Mouse (Mus musculus) heart, embryonic 10.5 days (tissue): ENCODE measurements around the gene Oprl1. TPM values are rescaled to one million over a fixed set of nuclear protein-coding genes. Genes with fewer than 3 reads are reported as not detected.
A peak's percentile ranks its signal among the peaks of the same experiment; 100 is the strongest.

Source experiments
- DNase-seq: peaks from one replicate; pipeline ENCODE4 v3.0.0-alpha.2; 2017; ENCODE audit warnings: low spot score
- H3K27ac ChIP-seq: fragments of 300-500 bp; sonication (generic); 2 replicates; pipeline ENCODE4 v1.5.1; 2016; ENCODE audit warnings: mild to moderate bottlenecking
- H3K27me3 ChIP-seq: fragments of 300-500 bp; sonication (generic); 2 replicates; pipeline ENCODE4 v1.6.1; 2016; ENCODE audit warnings: mild to moderate bottlenecking; ENCODE audit not compliant: poor library complexity, insufficient read depth, severe bottlenecking
- H3K36me3 ChIP-seq: fragments of 300-500 bp; sonication (generic); 2 replicates; pipeline ENCODE4 v1.6.1; 2016; ENCODE audit warnings: mild to moderate bottlenecking, moderate library complexity
- H3K4me1 ChIP-seq: fragments of 300-500 bp; sonication (generic); 2 replicates; pipeline ENCODE4 v1.6.1; 2016; ENCODE audit warnings: mild to moderate bottlenecking
- H3K4me3 ChIP-seq: fragments of 300-500 bp; sonication (generic); 2 replicates; pipeline ENCODE4 v1.5.1; 2016; ENCODE audit warnings: mild to moderate bottlenecking, moderate library complexity
- H3K9me3 ChIP-seq: fragments of 300-500 bp; sonication (generic); 2 replicates; pipeline ENCODE4 v1.6.1; 2016; ENCODE audit warnings: mild to moderate bottlenecking, moderate library complexity
- WGBS: fragments of 180-500 bp; shearing (Covaris S2); methylation state at CpG from one replicate; pipeline ENCODE4 v1.1.7; 2016; 5-methylcytosine and 5-hydroxymethylcytosine counted together
- polyA plus RNA-seq: library from polyadenylated mRNA; unstranded; fragments of >200 nt; fragmentation: Nextera tagmentation; extraction: Ambion mirVana; gene quantifications from 2 replicates; pipeline ENCODE4 v1.2.1, GENCODE M21; 2016

Oprl1 gene
- polyA plus RNA-seq, 1 experiment from 2014 or later = 6.6 TPM

GRCm38 (mm10) chr2:181679951-181680715, 34.7 kb upstream of the Oprl1 start, which contains the start of gene Tcea2:
TSS of gene Tcea2 (plus strand) at chr2:181680310.
- H3K4me1 ChIP-seq = peaks cover 29% of the 10 kb centered on the region
- no peaks in the 10 kb centered on the region for H3K9me3 ChIP-seq
- H3K36me3 ChIP-seq = no peaks in the 10 kb centered on the region
- DNase-seq = peak; percentile 88
- peak within 1 kb of the TSS; percentile 91 for H3K27ac ChIP-seq
- under 1% methylated on average over 69 of the region's 69 CpGs for WGBS
- peak within 1 kb of the TSS; percentile 78 for H3K4me3 ChIP-seq
- peaks cover 11% of the 10 kb centered on the region; the same call in 1 of the 2 replicates for H3K27me3 ChIP-seq

DNA sequence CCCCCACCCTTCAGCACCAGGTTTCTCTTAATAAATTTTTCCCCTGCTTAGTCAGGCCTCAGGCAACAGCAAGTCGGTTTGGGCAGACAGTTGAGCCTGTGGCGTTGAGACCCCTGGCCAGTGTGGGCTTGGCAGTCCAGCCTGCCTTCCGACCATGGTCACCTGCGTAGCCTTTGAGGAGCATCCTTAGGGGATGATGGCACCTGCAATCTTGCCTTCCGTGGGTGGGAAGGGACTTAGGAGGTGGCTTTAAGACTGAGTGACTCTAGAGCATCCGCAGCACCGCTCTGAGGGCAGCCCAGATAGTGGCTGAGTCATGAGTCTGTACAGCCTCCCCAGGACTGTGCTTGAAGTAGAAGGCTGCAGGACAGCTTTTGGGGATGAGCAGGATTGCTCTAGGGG, 34.1 kb upstream of the Oprl1 start:
- peak; percentile 74 for DNase-seq
- no peaks in the 10 kb centered on the region for H3K36me3 ChIP-seq
- 15% methylated on average over 7 of the region's 7 CpGs for WGBS
- peaks cover 11% of the 10 kb centered on the region; the same call in 1 of the 2 replicates for H3K27me3 ChIP-seq
- H3K9me3 ChIP-seq = no peaks in the 10 kb centered on the region
- H3K4me1 ChIP-seq = peaks cover 23% of the 10 kb centered on the region
- peak overlapping the region; percentile 91 for H3K27ac ChIP-seq
- H3K4me3 ChIP-seq = peak overlapping the region; percentile 78

GRCm38 (mm10) chr2:181681978-181682377, 32.8 kb upstream of the Oprl1 start:
- no peak for DNase-seq
- WGBS = 74% methylated on average over 1 of the region's 1 CpGs
- peaks cover 16% of the 10 kb centered on the region for H3K4me1 ChIP-seq
- no peaks in the 10 kb centered on the region for H3K9me3 ChIP-seq
- H3K4me3 ChIP-seq = no peak overlapping the region
- H3K36me3 ChIP-seq = peaks cover 13% of the 10 kb centered on the region
- H3K27me3 ChIP-seq = peaks cover 9% of the 10 kb centered on the region; the same call in 1 of the 2 replicates
- H3K27ac ChIP-seq = no peak overlapping the region

- H3K27ac ChIP-seq = no peak overlapping the region
- peaks cover 27% of the 10 kb centered on the region for H3K36me3 ChIP-seq
- H3K4me3 ChIP-seq = no peak overlapping the region
- no peaks in the 10 kb centered on the region for H3K9me3 ChIP-seq
- DNase-seq = no peak
- WGBS = 64% methylated on average over 4 of the region's 4 CpGs
- H3K27me3 ChIP-seq = 0 out of 2 replicates have a peak, but pooled peaks cover 8% of the 10 kb centered on the region
- H3K4me1 ChIP-seq = peaks cover 13% of the 10 kb centered on the region
Observed at GRCm38 (mm10) chr2:181683381-181683780, 31.4 kb upstream of the Oprl1 start.

- no peak for DNase-seq
- no peak overlapping the region for H3K27ac ChIP-seq
- H3K36me3 ChIP-seq = peaks cover 39% of the 10 kb centered on the region
- H3K9me3 ChIP-seq = no peaks in the 10 kb centered on the region
- no peak overlapping the region for H3K4me3 ChIP-seq
- H3K4me1 ChIP-seq = peaks cover 14% of the 10 kb centered on the region
- 52% methylated on average over 1 of the region's 1 CpGs for WGBS
- H3K27me3 ChIP-seq = 0 out of 2 replicates have a peak, but pooled peaks cover 8% of the 10 kb centered on the region
Observed at GRCm38 (mm10) chr2:181684713-181685112, 30.1 kb upstream of the Oprl1 start.

- DNase-seq = peak; percentile 73
- 87% methylated on average over 4 of the region's 4 CpGs for WGBS
- H3K36me3 ChIP-seq = peaks cover 44% of the 10 kb centered on the region
Observed at GRCm38 (mm10) chr2:181685686-181686085, 29.1 kb upstream of the Oprl1 start.

GRCm38 (mm10) chr2:181687586-181687985, 27.2 kb upstream of the Oprl1 start:
- no peak for DNase-seq

More at GRCm38 (mm10) chr2:181685686-181686085, 29.1 kb upstream of the Oprl1 start:
- no peaks in the 10 kb centered on the region for H3K9me3 ChIP-seq
- H3K27me3 ChIP-seq = 0 out of 2 replicates have a peak, but pooled peaks cover 8% of the 10 kb centered on the region
- H3K4me3 ChIP-seq = no peak overlapping the region
- peaks cover 13% of the 10 kb centered on the region for H3K4me1 ChIP-seq
- no peak overlapping the region for H3K27ac ChIP-seq

DNA sequence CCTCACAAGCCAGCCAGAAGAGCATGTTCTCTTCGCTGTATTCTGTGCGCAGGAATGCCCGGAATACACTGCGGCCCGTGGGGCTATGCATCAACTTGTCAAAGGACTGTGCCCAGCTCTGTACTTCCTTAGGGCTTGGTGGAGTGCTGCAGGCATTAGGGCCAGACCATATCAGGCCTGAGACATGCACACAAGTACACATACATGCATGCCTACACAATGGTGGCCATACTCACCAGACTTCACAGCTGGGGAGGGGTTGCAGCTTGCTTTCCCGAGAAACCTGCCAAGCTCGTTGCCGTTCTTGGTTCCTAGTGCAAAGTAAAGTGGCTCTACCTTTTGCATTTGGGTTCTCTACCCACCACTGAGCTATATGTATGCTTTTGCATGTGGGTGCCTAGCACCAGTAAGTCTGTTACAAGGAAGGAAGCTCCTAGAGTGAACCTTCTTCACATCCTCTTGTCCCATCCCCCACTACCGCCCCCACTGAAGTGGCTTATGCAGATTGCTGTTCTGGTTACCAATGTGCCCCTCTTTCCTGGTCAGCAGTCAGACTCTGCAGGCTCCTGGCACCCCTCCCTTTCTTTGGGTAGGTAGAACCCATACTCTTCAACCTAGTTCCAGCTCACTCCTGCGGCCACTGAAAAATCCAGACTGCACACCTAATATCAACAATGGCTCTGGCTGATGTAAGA, 25.2 kb upstream of the Oprl1 start:
- H3K27ac ChIP-seq = no peak overlapping the region
- H3K4me1 ChIP-seq = peaks cover 35% of the 10 kb centered on the region
- peak; percentile 51 for DNase-seq
- 88% methylated on average over 10 of the region's 10 CpGs for WGBS
- no peaks in the 10 kb centered on the region for H3K27me3 ChIP-seq
- H3K4me3 ChIP-seq = no peak overlapping the region
- H3K36me3 ChIP-seq = peaks cover 48% of the 10 kb centered on the region
- H3K9me3 ChIP-seq = no peaks in the 10 kb centered on the region

More at GRCm38 (mm10) chr2:181687586-181687985, 27.2 kb upstream of the Oprl1 start:
- Histone ChIP-seq H3K36me3 (peaks cover 48% of the 10 kb centered on the region), H3K4me1 (peaks cover 21% of the 10 kb centered on the region), H3K9me3 (no peaks in the 10 kb centered on the region), H3K4me3 (no peak overlapping the region), H3K27me3 (0 out of 2 replicates have a peak, but pooled peaks cover 8% of the 10 kb centered on the region), H3K27ac (no peak overlapping the region)
- WGBS = 92% methylated on average over 8 of the region's 8 CpGs

DNA sequence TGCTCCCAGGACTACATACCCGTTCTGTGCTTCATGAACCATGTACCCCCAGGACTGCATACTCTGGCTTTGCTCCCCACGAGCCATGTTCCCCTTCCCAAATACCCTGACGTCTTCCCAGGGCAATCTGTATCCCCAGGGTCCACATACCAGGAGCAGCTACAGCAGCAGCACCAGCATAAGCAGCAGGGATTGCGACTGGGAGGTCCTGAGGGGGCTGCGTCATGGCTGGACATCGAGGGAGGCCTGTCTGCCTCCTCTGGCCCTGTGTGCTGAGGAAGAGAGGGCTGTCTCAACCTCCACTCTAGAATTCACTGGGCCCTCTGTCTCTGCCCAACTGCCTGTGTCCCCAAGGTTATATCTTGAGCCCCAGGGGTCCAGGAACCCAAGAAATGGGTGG, 23.7 kb upstream of the Oprl1 start:
- H3K4me1 ChIP-seq = peaks cover 35% of the 10 kb centered on the region
- peaks cover 13% of the 10 kb centered on the region for H3K27me3 ChIP-seq
- H3K9me3 ChIP-seq = no peaks in the 10 kb centered on the region
- no peak overlapping the region for H3K27ac ChIP-seq
- peaks cover 44% of the 10 kb centered on the region for H3K36me3 ChIP-seq
- DNase-seq = no peak
- WGBS = 89% methylated on average over 6 of the region's 6 CpGs
- H3K4me3 ChIP-seq = no peak overlapping the region

GRCm38 (mm10) chr2:181691571-181691970, 23.2 kb upstream of the Oprl1 start:
- DNase-seq = peak; percentile 62
- Histone ChIP-seq H3K27me3 (peaks cover 18% of the 10 kb centered on the region), H3K36me3 (peaks cover 39% of the 10 kb centered on the region), H3K9me3 (no peaks in the 10 kb centered on the region), H3K4me1 (peaks cover 35% of the 10 kb centered on the region), H3K4me3 (no peak overlapping the region), H3K27ac (no peak overlapping the region)
- 87% methylated on average over 4 of the region's 4 CpGs for WGBS

GRCm38 (mm10) chr2:181692304-181692703, 22.5 kb upstream of the Oprl1 start:
- no peaks in the 10 kb centered on the region for H3K9me3 ChIP-seq
- peak; percentile 71 for DNase-seq
- H3K4me1 ChIP-seq = peaks cover 37% of the 10 kb centered on the region
- peaks cover 26% of the 10 kb centered on the region for H3K27me3 ChIP-seq
- H3K36me3 ChIP-seq = peaks cover 32% of the 10 kb centered on the region
- H3K4me3 ChIP-seq = no peak overlapping the region
- 90% methylated on average over 3 of the region's 3 CpGs for WGBS
- H3K27ac ChIP-seq = no peak overlapping the region

DNA sequence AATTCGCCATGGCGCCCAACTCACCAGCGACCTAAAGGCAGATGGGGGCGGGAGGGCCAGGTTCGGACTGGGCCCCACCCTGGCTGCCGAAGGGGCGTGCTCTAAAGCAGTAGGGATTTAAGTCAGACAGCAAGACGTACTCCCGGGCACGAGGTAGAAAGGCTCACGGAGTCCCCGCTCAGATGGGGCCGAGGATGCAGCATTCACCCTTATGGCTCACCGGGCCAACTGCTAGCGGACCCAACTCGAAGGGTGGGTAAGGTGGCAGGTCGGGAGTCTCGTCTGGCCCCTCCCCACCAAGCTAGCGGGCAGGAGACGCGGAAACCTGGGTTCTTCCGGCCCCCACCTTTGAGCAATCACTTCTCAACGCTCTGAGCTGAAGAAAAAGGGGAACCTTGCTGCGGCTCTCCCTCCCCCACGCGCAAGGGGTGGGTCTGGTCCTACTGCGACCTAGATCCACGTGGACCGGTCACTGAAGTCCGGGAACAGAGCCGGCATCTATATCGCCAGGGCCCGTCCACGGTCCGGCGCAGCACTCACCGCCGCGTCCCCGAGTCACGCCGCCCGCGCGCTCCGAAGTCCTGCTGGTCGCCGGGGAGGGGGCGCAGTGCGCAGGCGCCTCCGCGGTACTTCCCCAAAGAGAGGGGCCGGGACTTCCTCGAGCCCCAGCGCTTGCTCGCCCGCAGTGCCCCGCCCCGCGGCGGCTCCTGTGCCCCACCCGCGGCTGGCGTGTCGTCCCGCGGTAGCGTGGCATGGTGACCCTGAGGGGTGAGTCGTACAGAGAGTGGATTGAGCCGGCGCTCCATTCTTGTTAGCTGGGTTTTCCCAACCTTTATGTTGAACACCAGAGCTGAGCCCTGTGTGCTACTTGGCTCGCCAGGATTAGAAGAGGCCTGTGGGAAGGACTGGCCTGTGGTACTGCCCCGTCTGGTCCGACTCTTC, 21.2 kb upstream of the Oprl1 start, which contains the start of gene Rgs19:
TSS of gene Rgs19 (minus strand) at position 639 of the 942 bp plus-strand sequence.
- H3K27ac ChIP-seq = peak within 1 kb of the TSS; percentile 92
- WGBS = under 1% methylated on average over 75 of the region's 75 CpGs
- H3K36me3 ChIP-seq = peaks cover 19% of the 10 kb centered on the region
- peaks cover 31% of the 10 kb centered on the region for H3K27me3 ChIP-seq
- peak; percentile 92 for DNase-seq
- H3K9me3 ChIP-seq = no peaks in the 10 kb centered on the region
- peak within 1 kb of the TSS; percentile 82 for H3K4me3 ChIP-seq
- peaks cover 37% of the 10 kb centered on the region for H3K4me1 ChIP-seq
